Mouse (Mus musculus): ENCODE results near the gene Slc24a4.

GRCm38 (mm10) chr12:102235551-102235950, 107.0 kb downstream of the Slc24a4 start:
- no peak for TF ChIP-seq POLR2A (IDR thresholded peaks at IDR 0.05; ENCODE audit: insufficient read depth, low read length)
- TF ChIP-seq EP300 (IDR thresholded peaks at IDR 0.05; ENCODE audit: insufficient read depth, low read depth, low read length), result no peak
